Mouse (Mus musculus): Measurements from ENCODE around the gene Bcl2l2. TPM values are rescaled to one million over a fixed set of nuclear protein-coding genes. Genes with fewer than 3 reads are reported as not detected.

Gene Bcl2l2
- polyA plus RNA-seq, 1 experiment: 145 TPM

DNA sequence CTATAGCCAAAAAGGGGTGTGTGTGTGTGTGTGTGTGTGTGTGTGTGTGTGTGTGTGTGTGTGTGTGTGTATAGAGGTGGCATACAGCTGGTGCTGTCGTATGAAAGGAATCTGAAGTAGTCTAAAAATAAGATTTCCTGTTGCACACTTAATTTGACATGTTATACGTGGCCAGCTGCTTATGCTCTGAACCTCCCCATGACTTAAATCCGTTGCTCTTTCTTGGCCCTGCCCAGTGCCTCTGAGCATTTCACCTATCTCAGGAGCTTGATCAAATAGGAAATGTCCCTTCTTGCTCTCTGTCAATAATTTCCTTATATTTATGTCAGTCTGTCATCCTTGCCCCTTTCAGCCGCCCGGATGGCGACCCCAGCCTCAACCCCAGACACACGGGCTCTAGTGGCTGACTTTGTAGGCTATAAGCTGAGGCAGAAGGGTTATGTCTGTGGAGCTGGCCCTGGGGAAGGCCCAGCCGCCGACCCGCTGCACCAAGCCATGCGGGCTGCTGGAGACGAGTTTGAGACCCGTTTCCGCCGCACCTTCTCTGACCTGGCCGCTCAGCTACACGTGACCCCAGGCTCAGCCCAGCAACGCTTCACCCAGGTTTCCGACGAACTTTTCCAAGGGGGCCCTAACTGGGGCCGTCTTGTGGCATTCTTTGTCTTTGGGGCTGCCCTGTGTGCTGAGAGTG is 990 bp downstream of the Bcl2l2 start:
- 34% methylated on average over 21 of the region's 21 CpGs for WGBS
- TF ChIP-seq CTCF (IDR thresholded peaks at IDR 0.05; ENCODE audit: insufficient read depth, low read depth, low read length) (no peak), POLR2A (IDR thresholded peaks at IDR 0.05; ENCODE audit: insufficient read depth, low read depth, low read length) (no peak)
- Histone ChIP-seq H3K27ac (ENCODE audit: insufficient read depth, low read depth, low read length) (peak overlapping the region; percentile 58; the same call in 1 of the 2 replicates), H3K4me1 (ENCODE audit: control insufficient read depth, insufficient read depth, low read length) (peaks cover 23% of the 10 kb centered on the region), H3K4me3 (ENCODE audit: insufficient read depth, low read depth, low read length) (peak overlapping the region; percentile 72)

DNA sequence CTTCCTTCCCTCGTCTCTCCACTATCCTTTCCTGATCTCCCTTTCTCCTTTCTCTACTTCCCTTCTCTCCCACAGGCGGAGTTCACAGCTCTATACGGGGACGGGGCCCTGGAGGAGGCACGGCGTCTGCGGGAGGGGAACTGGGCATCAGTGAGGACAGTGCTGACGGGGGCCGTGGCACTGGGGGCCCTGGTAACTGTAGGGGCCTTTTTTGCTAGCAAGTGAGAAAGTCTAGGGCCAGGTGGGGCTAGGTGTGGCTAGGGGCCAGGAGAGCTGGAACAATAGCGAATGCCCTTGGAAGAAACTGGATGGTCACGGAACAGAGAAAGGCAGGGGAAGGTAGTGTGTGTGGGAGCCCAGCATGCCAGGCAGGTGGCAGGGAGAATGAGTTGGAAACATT is 2.1 kb downstream of the Bcl2l2 start:
- no peak overlapping the region for H3K27ac ChIP-seq (ENCODE audit: insufficient read depth, low read depth, low read length)
- 90% methylated on average over 11 of the region's 11 CpGs for WGBS
- H3K4me3 ChIP-seq (ENCODE audit: insufficient read depth, low read depth, low read length): no peak overlapping the region
- H3K4me1 ChIP-seq (ENCODE audit: control insufficient read depth, insufficient read depth, low read length): peaks cover 23% of the 10 kb centered on the region
- TF ChIP-seq POLR2A (IDR thresholded peaks at IDR 0.05; ENCODE audit: insufficient read depth, low read depth, low read length) (no peak), CTCF (IDR thresholded peaks at IDR 0.05; ENCODE audit: insufficient read depth, low read depth, low read length) (no peak)

DNA sequence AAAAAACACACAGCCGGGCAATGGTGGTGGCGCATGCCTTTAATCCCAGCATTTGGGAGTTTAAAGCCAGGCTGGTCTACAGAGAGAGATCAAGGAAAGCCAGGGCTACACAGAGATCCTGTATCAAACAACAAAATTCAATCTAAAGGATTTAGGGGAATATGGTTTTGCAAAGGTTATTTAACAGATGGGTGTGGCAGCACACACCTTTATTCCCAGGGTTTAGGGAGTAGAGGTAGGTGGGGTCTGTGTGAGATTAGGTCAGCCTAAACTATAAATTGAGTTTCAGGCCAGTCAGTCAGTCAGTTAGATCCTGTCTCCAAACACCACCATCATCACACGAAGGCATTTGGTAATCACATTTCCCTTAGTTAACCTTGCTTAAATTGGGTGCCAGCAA is 9.0 kb downstream of the Bcl2l2 start, which contains the start of gene Pabpn1:
Pabpn1 (plus strand) TSS at position 301 of the 400 bp plus-strand sequence.
- 87% methylated on average over 3 of the region's 3 CpGs for WGBS
- H3K27ac ChIP-seq (ENCODE audit: insufficient read depth, low read depth, low read length): peak within 1 kb of the TSS; percentile 87
- H3K4me3 ChIP-seq (ENCODE audit: insufficient read depth, low read depth, low read length): no peak within 1 kb of the TSS
- no peaks in the 10 kb centered on the region for H3K4me1 ChIP-seq (ENCODE audit: control insufficient read depth, insufficient read depth, low read length)
- TF ChIP-seq POLR2A (IDR thresholded peaks at IDR 0.05; ENCODE audit: insufficient read depth, low read depth, low read length) (no peak), CTCF (IDR thresholded peaks at IDR 0.05; ENCODE audit: insufficient read depth, low read depth, low read length) (no peak)

DNA sequence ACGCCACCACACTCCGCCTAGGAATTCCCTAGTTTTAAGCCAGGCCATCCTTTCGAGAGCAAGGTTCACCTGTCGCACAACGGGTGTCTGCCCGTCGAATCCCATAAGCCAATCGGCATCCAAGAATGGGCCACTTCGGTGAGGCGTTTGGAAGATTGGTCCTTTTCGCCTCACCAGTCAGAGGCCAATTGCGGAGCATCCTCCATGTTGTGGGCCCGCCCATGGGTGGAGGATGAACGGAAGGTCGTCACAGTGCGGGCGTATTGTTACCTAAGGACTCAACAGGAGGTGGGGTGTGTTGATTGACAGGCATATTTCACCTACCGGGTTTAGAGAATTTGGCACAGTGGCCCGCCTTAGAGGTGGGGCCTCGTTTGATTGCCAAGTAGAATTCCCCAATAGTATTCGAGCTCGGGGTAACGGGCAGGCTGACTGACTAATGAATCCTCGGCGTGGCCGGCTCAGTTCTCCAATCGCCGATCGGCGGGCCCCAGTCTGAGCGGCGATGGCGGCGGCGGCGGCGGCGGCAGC is 10.5 kb downstream of the Bcl2l2 start:
- H3K4me3 ChIP-seq (ENCODE audit: insufficient read depth, low read depth, low read length): peak overlapping the region; percentile 73
- peak overlapping the region; percentile 87 for H3K27ac ChIP-seq (ENCODE audit: insufficient read depth, low read depth, low read length)
- no peaks in the 10 kb centered on the region for H3K4me1 ChIP-seq (ENCODE audit: control insufficient read depth, insufficient read depth, low read length)
- TF ChIP-seq POLR2A (IDR thresholded peaks at IDR 0.05; ENCODE audit: insufficient read depth, low read depth, low read length) (peak; percentile 42; the same call in 1 of the 2 replicates), CTCF (IDR thresholded peaks at IDR 0.05; ENCODE audit: insufficient read depth, low read depth, low read length) (no peak)
- under 1% methylated on average over 38 of the region's 38 CpGs for WGBS

DNA sequence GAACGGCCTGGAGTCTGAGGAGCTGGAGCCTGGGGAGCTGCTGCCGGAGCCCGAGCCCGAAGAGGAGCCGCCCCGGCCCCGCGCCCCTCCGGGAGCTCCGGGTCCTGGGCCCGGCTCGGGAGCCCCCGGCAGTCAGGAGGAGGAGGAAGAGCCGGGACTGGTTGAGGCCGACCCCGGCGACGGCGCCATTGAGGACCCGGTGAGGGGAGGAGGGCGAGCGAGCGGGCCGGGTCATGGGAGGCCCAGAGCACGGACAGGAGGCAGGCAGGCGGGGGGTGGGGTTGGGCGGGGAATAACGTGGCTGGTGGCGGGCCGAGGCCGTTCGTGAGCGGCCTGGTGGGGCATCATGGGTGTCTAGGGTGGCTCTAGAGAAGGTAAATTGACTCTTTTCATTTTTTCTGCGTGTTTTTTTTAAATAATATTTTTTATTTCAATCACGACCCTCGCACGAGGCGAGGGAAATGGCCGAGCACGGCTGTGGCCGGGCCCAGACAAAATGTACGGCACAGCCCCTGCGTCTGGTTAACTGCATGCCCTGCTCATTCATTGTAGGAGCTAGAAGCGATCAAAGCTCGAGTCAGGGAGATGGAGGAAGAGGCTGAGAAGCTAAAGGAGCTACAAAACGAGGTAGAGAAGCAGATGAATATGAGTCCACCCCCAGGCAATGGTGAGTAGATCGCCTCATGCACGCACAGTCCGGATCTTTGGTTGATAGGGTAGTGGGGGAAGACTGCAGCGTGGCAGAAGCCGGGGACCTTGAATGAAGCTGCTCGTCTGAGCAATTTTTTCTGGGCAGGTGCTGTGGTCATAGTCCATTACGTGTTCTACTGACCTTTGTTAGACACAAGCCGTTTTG is 11.3 kb downstream of the Bcl2l2 start:
- peak overlapping the region; percentile 33; the same call in 1 of the 2 replicates for H3K27ac ChIP-seq (ENCODE audit: insufficient read depth, low read depth, low read length)
- TF ChIP-seq POLR2A (IDR thresholded peaks at IDR 0.05; ENCODE audit: insufficient read depth, low read depth, low read length) (no peak), CTCF (IDR thresholded peaks at IDR 0.05; ENCODE audit: insufficient read depth, low read depth, low read length) (no peak)
- H3K4me3 ChIP-seq (ENCODE audit: insufficient read depth, low read depth, low read length): peak overlapping the region; percentile 73
- H3K4me1 ChIP-seq (ENCODE audit: control insufficient read depth, insufficient read depth, low read length): no peaks in the 10 kb centered on the region
- under 1% methylated on average over 54 of the region's 54 CpGs for WGBS

DNA sequence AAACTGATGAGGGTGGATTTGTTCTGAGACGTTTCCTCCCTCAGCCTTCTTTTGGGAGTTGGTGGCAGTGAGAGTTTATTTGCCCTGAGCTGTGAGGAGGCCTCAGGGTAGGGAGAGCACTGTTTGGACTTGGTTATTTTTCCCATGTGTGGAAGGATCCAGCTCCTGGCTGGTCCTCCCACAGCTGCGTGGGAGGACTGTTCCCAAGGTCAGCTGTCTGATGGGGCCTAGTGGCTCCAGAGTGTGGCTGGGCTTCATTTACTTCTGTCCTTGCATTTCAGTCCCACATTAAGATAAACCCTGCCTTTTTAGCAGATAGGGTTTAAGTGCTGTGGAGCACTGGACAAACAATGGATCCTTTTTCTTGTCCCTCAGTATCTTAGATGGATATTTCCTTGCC is 14.3 kb downstream of the Bcl2l2 start:
- H3K27ac ChIP-seq (ENCODE audit: insufficient read depth, low read depth, low read length): no peak overlapping the region
- H3K4me1 ChIP-seq (ENCODE audit: control insufficient read depth, insufficient read depth, low read length): no peaks in the 10 kb centered on the region
- 41% methylated on average over 2 of the region's 2 CpGs for WGBS
- H3K4me3 ChIP-seq (ENCODE audit: insufficient read depth, low read depth, low read length): no peak overlapping the region
- no peak for TF ChIP-seq CTCF (IDR thresholded peaks at IDR 0.05; ENCODE audit: insufficient read depth, low read depth, low read length)
- TF ChIP-seq POLR2A (IDR thresholded peaks at IDR 0.05; ENCODE audit: insufficient read depth, low read depth, low read length): no peak

DNA sequence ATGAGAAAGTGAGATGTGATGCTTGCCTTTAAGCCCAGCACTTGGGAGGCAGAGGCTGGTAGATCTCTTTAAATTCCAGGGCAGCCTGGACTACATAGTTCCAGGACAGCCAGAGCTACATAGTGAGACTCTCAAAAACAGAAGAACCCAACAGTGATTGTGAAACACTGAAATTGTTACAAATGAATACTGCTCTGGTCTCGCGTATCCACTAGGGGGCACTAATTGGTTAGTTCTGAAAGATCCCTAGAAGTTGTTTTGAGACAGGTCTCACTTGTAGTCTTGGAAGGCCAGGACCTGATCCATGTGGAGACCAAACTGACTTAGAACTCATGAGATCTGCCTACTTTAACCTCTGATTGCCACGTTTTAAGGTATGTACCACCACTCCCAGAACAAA is 17.2 kb downstream of the Bcl2l2 start:
- no peak for TF ChIP-seq CTCF (IDR thresholded peaks at IDR 0.05; ENCODE audit: insufficient read depth, low read depth, low read length)
- no peak for TF ChIP-seq POLR2A (IDR thresholded peaks at IDR 0.05; ENCODE audit: insufficient read depth, low read depth, low read length)
- no peak overlapping the region for H3K27ac ChIP-seq (ENCODE audit: insufficient read depth, low read depth, low read length)
- WGBS: 2% methylated on average over 3 of the region's 3 CpGs

DNA sequence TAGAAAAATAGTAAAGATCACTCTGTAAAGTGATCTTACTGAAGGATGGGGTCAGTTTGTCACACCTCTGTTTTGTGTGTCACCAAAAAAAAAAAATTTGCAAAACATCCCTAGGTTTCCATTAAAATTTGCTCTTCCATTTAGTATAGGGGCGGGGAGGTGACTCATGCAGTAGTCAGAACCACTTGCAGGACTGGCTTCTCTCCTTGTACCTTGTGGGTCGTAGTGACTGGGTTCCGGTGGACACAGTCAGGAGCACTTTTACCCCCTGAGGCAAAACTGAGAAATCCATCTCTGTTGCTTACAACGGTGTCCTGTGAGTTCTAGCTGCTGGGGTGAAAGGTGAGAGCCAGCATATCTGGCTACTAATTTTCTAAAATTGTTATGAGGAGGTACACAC is 20.5 kb downstream of the Bcl2l2 start:
- TF ChIP-seq CTCF (IDR thresholded peaks at IDR 0.05; ENCODE audit: insufficient read depth, low read depth, low read length) (no peak), POLR2A (IDR thresholded peaks at IDR 0.05; ENCODE audit: insufficient read depth, low read depth, low read length) (no peak)
- no peak overlapping the region for H3K4me3 ChIP-seq (ENCODE audit: insufficient read depth, low read depth, low read length)
- 63% methylated on average over 4 of the region's 4 CpGs for WGBS
- H3K4me1 ChIP-seq (ENCODE audit: control insufficient read depth, insufficient read depth, low read length): peaks cover 13% of the 10 kb centered on the region; the same call in 1 of the 2 replicates
- no peak overlapping the region for H3K27ac ChIP-seq (ENCODE audit: insufficient read depth, low read depth, low read length)

More for the DNA sequence above, 17.2 kb downstream of the Bcl2l2 start:
- no peaks in the 10 kb centered on the region; the same call in 1 of the 2 replicates for H3K4me1 ChIP-seq (ENCODE audit: control insufficient read depth, insufficient read depth, low read length)
- no peak overlapping the region for H3K4me3 ChIP-seq (ENCODE audit: insufficient read depth, low read depth, low read length)

Data from olfactory bulb, adult 2 months (tissue).